Mouse (Mus musculus): ENCODE results near the gene Hoxc4.

DNA sequence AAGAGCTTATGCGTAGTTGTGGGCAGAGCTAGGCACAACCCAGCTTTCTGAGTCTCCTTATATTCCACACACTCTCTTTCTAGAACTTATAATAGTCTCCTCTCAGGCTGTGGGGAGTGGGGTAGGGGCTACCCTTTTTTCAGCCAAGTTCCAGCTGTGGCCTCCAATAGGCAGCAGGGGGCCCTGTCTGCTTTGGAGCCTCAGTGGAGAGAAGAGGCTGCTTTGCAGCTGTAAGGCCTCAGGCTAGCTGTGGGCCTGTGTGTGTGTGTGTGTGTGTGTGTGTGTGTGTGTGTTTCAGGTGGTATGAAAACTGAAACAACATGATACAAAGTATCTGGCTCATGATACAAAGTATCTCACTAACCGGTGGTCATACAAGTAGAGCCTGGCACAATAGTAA, 58.9 kb downstream of the Hoxc4 start:
- TF ChIP-seq CTCF (IDR thresholded peaks at IDR 0.05; ENCODE audit: borderline replicate concordance, insufficient read depth, low read depth, low read length) (no peak), POLR2A (IDR thresholded peaks at IDR 0.05; ENCODE audit: borderline replicate concordance, insufficient read depth, low read length) (no peak)

Data from cerebellum, adult 2 months (tissue).